Mouse (Mus musculus): ENCODE measurements at regions not wholly inside any gene's neighbourhood (a gene's known extent, or its start where the extent isn't known, plus 50 kb on each side); places are given as distances from the start of the nearest gene placed in this dataset.

- H3K4me1 ChIP-seq (ENCODE audit: control insufficient read depth in 2 of 2, insufficient read depth in 2 of 2, low read length in 2 of 2, poor library complexity in 1 of 2), result no peaks in the 10 kb centered on the region
Observed at GRCm38 (mm10) chr11:65588491-65588890, 199.6 kb downstream of the Map2k4 start.

DNA sequence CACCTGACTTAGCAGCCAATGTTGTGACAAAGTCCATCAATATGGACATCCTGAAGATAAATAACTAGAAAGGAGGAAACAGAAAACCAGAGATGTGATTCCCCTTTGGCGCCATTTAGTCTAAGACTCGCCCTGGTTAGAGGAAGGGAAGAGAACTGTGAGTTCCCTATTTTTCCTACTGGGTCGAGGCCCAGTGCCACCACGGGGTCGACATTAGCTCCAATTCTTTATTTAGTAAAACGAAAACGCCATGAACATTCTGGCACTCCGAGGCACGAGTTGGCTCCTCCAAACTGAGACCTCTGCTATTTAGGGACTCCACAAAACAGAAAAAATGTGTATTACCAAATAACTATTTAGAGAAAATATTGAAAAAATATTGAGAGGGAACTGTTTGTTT, 220.3 kb downstream of the Map2k4 start:
- no peaks in the 10 kb centered on the region for H3K36me3 ChIP-seq (ENCODE audit: control insufficient read depth, insufficient read depth, low read length, poor library complexity, severe bottlenecking)
- H3K9me3 ChIP-seq (ENCODE audit: control insufficient read depth, insufficient read depth, low read depth, low read length), result no peaks in the 10 kb centered on the region
- no peak overlapping the region for H3K4me3 ChIP-seq (ENCODE audit: insufficient read depth in 1 of 2, low read depth in 1 of 2, low read length in 2 of 2, poor library complexity in 1 of 2, severe bottlenecking in 1 of 2)
- DNase-seq (ENCODE audit: low read depth, low spot score), result no peak
- no peak overlapping the region for H3K9ac ChIP-seq (ENCODE audit: insufficient read depth, low read depth, low read length, poor library complexity, severe bottlenecking)
- H3K4me1 ChIP-seq (ENCODE audit: control insufficient read depth in 2 of 2, insufficient read depth in 2 of 2, low read length in 2 of 2, poor library complexity in 1 of 2), result no peaks in the 10 kb centered on the region
- no peak overlapping the region for H3K27ac ChIP-seq (ENCODE audit: insufficient read depth, low read depth, low read length, poor library complexity, severe bottlenecking)
- in situ Hi-C loops (cut with MboI; ENCODE audit: low sequenced_read_pairs in 2 of 2, unreplicated experiment in 2 of 2), result no loop called here
- no peak for TF ChIP-seq CHD2 (IDR thresholded peaks at IDR 0.05; ENCODE audit: low read depth, low read length)
- no peak for TF ChIP-seq ZC3H11A (IDR thresholded peaks at IDR 0.05; ENCODE audit: borderline replicate concordance, low read depth, low read length)
- no peak for TF ChIP-seq HCFC1 (IDR thresholded peaks at IDR 0.05; ENCODE audit: borderline replicate concordance, insufficient read depth, low read length)
- TF ChIP-seq ZNF384 (IDR thresholded peaks at IDR 0.05; ENCODE audit: low read depth, low read length), result no peak

More at GRCm38 (mm10) chr11:65588491-65588890, 199.6 kb downstream of the Map2k4 start:
- Histone ChIP-seq H3K27ac (ENCODE audit: insufficient read depth, low read depth, low read length, poor library complexity, severe bottlenecking) (no peak overlapping the region), H3K36me3 (ENCODE audit: control insufficient read depth, insufficient read depth, low read length, poor library complexity, severe bottlenecking) (no peaks in the 10 kb centered on the region), H3K9ac (ENCODE audit: insufficient read depth, low read depth, low read length, poor library complexity, severe bottlenecking) (no peak overlapping the region), H3K9me3 (ENCODE audit: control insufficient read depth, insufficient read depth, low read depth, low read length) (no peaks in the 10 kb centered on the region), H3K4me3 (ENCODE audit: insufficient read depth in 1 of 2, low read depth in 1 of 2, low read length in 2 of 2, poor library complexity in 1 of 2, severe bottlenecking in 1 of 2) (no peak overlapping the region)
- TF ChIP-seq CHD2 (IDR thresholded peaks at IDR 0.05; ENCODE audit: low read depth, low read length) (no peak), MAFK (IDR thresholded peaks at IDR 0.05; ENCODE audit: insufficient read depth, low read depth, low read length) (no peak), HCFC1 (IDR thresholded peaks at IDR 0.05; ENCODE audit: borderline replicate concordance, insufficient read depth, low read length) (no peak), ZC3H11A (IDR thresholded peaks at IDR 0.05; ENCODE audit: borderline replicate concordance, low read depth, low read length) (no peak)
- DNase-seq (ENCODE audit: low read depth, low spot score), result no peak
- in situ Hi-C loops (cut with MboI; ENCODE audit: low sequenced_read_pairs in 2 of 2, unreplicated experiment in 2 of 2), result no loop called here

DNA sequence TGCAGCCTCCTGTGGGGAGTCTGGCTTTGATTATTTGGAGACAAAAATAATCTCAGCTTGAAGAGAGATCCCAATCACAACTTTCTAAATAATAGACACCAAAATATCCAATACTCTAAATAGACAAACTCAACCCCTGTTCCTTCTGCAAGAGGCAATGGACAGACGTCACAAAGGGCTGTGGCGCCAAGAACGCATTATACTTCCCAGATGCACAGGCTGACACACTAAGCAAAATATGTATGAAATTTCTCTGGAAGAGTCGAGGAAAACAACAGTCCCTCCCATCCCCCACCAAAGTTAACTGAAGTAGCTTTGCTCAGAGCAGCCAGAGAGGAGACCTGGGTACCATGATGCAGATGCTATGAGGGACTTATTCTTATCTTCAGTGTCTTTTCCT, 229.9 kb downstream of the Map2k4 start:
- Histone ChIP-seq H3K9ac (ENCODE audit: insufficient read depth, low read depth, low read length, poor library complexity, severe bottlenecking) (no peak overlapping the region), H3K9me3 (ENCODE audit: control insufficient read depth, insufficient read depth, low read depth, low read length) (no peaks in the 10 kb centered on the region), H3K4me1 (ENCODE audit: control insufficient read depth in 2 of 2, insufficient read depth in 2 of 2, low read length in 2 of 2, poor library complexity in 1 of 2) (no peaks in the 10 kb centered on the region), H3K36me3 (ENCODE audit: control insufficient read depth, insufficient read depth, low read length, poor library complexity, severe bottlenecking) (no peaks in the 10 kb centered on the region), H3K27ac (ENCODE audit: insufficient read depth, low read depth, low read length, poor library complexity, severe bottlenecking) (no peak overlapping the region), H3K4me3 (ENCODE audit: insufficient read depth in 1 of 2, low read depth in 1 of 2, low read length in 2 of 2, poor library complexity in 1 of 2, severe bottlenecking in 1 of 2) (no peak overlapping the region)
- DNase-seq (ENCODE audit: low read depth, low spot score), result no peak
- TF ChIP-seq CHD2 (IDR thresholded peaks at IDR 0.05; ENCODE audit: low read depth, low read length) (no peak), MAFK (IDR thresholded peaks at IDR 0.05; ENCODE audit: insufficient read depth, low read depth, low read length) (no peak), ZC3H11A (IDR thresholded peaks at IDR 0.05; ENCODE audit: borderline replicate concordance, low read depth, low read length) (no peak)
- in situ Hi-C loops (cut with MboI; ENCODE audit: low sequenced_read_pairs in 2 of 2, unreplicated experiment in 2 of 2), result no loop called here

GRCm38 (mm10) chr11:65551073-65551472, 237.0 kb downstream of the Map2k4 start:
- no peaks in the 10 kb centered on the region for H3K9me3 ChIP-seq (ENCODE audit: control insufficient read depth, insufficient read depth, low read depth, low read length)
- no peak for DNase-seq (ENCODE audit: low read depth, low spot score)
- no peak overlapping the region for H3K4me3 ChIP-seq (ENCODE audit: insufficient read depth in 1 of 2, low read depth in 1 of 2, low read length in 2 of 2, poor library complexity in 1 of 2, severe bottlenecking in 1 of 2)
- H3K36me3 ChIP-seq (ENCODE audit: control insufficient read depth, insufficient read depth, low read length, poor library complexity, severe bottlenecking), result no peaks in the 10 kb centered on the region
- no peak overlapping the region for H3K9ac ChIP-seq (ENCODE audit: insufficient read depth, low read depth, low read length, poor library complexity, severe bottlenecking)
- H3K27ac ChIP-seq (ENCODE audit: insufficient read depth, low read depth, low read length, poor library complexity, severe bottlenecking), result no peak overlapping the region
- H3K4me1 ChIP-seq (ENCODE audit: control insufficient read depth in 2 of 2, insufficient read depth in 2 of 2, low read length in 2 of 2, poor library complexity in 1 of 2), result no peaks in the 10 kb centered on the region
- TF ChIP-seq ZC3H11A (IDR thresholded peaks at IDR 0.05; ENCODE audit: borderline replicate concordance, low read depth, low read length) (no peak), HCFC1 (IDR thresholded peaks at IDR 0.05; ENCODE audit: borderline replicate concordance, insufficient read depth, low read length) (no peak), CHD2 (IDR thresholded peaks at IDR 0.05; ENCODE audit: low read depth, low read length) (no peak), MAFK (IDR thresholded peaks at IDR 0.05; ENCODE audit: insufficient read depth, low read depth, low read length) (no peak), ZNF384 (IDR thresholded peaks at IDR 0.05; ENCODE audit: low read depth, low read length) (no peak)
- in situ Hi-C loops (cut with MboI; ENCODE audit: low sequenced_read_pairs in 2 of 2, unreplicated experiment in 2 of 2), result no loop called here

DNA sequence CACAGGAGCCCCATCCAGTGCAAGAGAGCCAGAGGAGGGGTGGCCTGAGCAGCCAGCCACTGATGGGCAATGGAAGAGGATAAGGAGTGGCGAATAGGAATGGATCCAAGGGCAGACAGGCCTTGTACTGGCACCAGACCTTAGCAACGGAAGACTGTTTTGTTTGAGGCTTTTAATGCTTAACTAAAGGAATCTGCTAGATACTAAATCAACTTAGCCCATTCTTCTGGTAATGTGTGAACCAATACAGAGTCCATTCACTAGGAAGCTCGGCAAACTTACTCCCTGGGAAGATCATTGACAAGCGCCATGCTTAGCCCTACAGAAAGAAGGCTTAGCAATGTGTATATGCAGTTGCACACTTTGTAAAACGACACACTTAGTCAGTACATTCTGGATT, 243.8 kb downstream of the Map2k4 start:
- no peak for TF ChIP-seq ZNF384 (IDR thresholded peaks at IDR 0.05; ENCODE audit: low read depth, low read length)
- TF ChIP-seq MAFK (IDR thresholded peaks at IDR 0.05; ENCODE audit: insufficient read depth, low read depth, low read length), result no peak
- no peak for TF ChIP-seq HCFC1 (IDR thresholded peaks at IDR 0.05; ENCODE audit: borderline replicate concordance, insufficient read depth, low read length)
- TF ChIP-seq ZC3H11A (IDR thresholded peaks at IDR 0.05; ENCODE audit: borderline replicate concordance, low read depth, low read length), result no peak
- TF ChIP-seq CHD2 (IDR thresholded peaks at IDR 0.05; ENCODE audit: low read depth, low read length), result no peak

More for the DNA sequence above, 243.8 kb downstream of the Map2k4 start:
- DNase-seq (ENCODE audit: low read depth, low spot score), result no peak
- H3K9ac ChIP-seq (ENCODE audit: insufficient read depth, low read depth, low read length, poor library complexity, severe bottlenecking), result no peak overlapping the region
- H3K27ac ChIP-seq (ENCODE audit: insufficient read depth, low read depth, low read length, poor library complexity, severe bottlenecking), result no peak overlapping the region
- H3K9me3 ChIP-seq (ENCODE audit: control insufficient read depth, insufficient read depth, low read depth, low read length), result no peaks in the 10 kb centered on the region
- H3K36me3 ChIP-seq (ENCODE audit: control insufficient read depth, insufficient read depth, low read length, poor library complexity, severe bottlenecking), result no peaks in the 10 kb centered on the region
- in situ Hi-C loops (cut with MboI; ENCODE audit: low sequenced_read_pairs in 2 of 2, unreplicated experiment in 2 of 2), result no loop called here
- no peak overlapping the region for H3K4me3 ChIP-seq (ENCODE audit: insufficient read depth in 1 of 2, low read depth in 1 of 2, low read length in 2 of 2, poor library complexity in 1 of 2, severe bottlenecking in 1 of 2)
- H3K4me1 ChIP-seq (ENCODE audit: control insufficient read depth in 2 of 2, insufficient read depth in 2 of 2, low read length in 2 of 2, poor library complexity in 1 of 2), result no peaks in the 10 kb centered on the region

Data from ES-E14 (cell line).